Mouse (Mus musculus): ENCODE measurements around the gene Defb7. TPM values are rescaled to one million over a fixed set of nuclear protein-coding genes. Genes with fewer than 3 reads are reported as not detected.

The Defb7 gene
- not detected for total RNA-seq (2021)
- long read RNA-seq, experiment 1, result 0 reads
- long read RNA-seq, experiment 2, result 0 reads

DNA sequence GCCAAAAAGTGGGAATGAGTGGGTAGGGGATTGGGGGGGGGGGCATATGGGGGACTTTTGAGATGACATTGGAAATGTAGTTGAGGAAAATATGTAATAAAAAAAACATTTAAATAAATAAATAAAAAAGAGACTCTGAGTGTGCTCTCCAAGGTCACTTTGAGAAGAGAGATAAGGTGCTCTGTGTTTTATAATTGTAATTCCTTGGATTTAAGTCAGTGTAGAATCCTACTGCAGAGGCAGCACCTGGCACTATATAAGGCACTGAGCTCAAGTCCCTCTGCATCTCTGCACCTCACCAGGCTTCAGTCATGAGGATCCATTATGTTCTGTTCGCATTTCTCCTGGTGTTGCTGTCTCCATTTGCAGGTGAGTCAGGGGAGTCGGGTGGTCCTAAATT lies at the start of gene Defb7:
Gene Defb7, plus strand, starts transcription at position 301 of the 400 bp plus-strand sequence.
- DNase-seq (ENCODE audit: low spot score), result no peak

DNA sequence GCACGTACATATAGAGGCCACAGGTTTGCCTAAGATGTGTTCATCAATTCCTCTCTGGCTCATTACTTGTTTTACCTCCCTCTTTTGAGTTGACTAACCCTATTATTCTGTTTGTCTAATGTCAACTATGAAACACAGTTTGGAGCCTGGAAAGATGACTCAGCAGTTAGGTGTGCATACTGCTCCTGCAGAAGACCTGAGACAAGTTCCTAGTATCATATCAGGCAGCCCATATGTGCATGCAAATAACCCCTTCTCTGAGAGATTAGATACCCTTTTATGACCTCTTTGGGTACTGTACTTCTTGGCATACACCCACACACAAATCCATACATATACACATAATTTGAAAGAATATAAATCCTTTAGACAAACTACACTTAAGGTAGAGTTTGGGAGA lies 48.5 kb upstream of the Defb7 start:
- DNase-seq (ENCODE audit: low spot score), result no peak

DNA sequence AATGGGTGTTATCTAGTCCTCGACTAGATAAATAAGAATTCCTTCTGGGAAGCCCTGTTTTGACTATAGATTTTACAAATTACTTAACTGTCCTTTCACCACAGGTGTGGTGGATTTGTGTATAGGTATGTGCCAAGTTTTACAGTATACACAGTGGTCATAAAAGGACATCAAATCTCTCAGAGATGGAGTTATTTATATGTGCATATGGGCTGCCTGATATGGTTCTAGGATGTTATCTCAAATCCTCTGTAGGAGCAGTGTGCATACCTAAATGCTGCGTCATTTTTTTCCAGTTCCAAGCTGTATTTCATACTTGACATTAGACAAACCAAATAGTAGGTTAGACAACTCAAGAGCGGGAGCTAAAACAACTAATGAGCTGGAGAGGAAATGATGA lies 33.5 kb upstream of the Defb7 start:
- no peak for DNase-seq (ENCODE audit: low spot score)

DNA sequence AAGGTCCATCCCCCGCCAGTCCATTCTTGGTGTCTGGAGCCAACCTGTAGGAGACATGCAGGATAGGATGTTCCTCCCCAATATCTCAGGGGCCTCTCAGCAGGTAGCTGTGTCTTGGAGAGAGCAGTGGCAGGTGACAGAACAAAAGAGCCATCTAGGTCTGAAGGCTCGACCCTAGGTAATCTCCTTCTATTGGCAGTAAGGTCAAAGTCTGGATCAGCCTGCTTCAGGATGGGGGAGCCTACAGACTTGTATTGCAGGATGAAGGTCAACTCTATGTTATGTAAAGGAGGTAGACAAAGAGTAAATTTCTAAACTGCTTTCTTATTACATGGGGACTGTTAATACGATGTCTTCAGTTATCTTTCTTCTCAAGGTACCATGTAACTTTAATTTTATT lies 25.9 kb upstream of the Defb7 start:
- no peak for DNase-seq (ENCODE audit: low spot score)

DNA sequence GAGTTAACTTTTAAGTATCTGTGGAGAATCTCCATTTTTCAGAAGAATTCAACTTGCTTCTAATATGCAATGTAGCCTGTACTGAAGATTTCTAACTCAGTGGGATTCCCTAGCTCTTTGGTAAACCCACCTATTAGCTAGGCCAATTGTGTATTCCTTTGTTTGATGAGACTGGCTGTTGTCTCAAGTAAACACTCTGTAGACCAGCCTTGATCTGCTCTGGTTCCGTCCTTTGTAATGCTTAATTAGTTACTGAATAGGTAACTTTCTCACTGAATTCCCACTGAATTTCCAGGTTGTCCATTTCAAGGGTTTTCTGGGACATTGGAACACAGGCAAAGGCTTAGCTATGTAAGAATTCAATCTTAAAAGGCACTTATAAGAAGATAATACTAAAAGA lies 5.6 kb downstream of the Defb7 start:
- no peak for DNase-seq (ENCODE audit: low spot score)

DNA sequence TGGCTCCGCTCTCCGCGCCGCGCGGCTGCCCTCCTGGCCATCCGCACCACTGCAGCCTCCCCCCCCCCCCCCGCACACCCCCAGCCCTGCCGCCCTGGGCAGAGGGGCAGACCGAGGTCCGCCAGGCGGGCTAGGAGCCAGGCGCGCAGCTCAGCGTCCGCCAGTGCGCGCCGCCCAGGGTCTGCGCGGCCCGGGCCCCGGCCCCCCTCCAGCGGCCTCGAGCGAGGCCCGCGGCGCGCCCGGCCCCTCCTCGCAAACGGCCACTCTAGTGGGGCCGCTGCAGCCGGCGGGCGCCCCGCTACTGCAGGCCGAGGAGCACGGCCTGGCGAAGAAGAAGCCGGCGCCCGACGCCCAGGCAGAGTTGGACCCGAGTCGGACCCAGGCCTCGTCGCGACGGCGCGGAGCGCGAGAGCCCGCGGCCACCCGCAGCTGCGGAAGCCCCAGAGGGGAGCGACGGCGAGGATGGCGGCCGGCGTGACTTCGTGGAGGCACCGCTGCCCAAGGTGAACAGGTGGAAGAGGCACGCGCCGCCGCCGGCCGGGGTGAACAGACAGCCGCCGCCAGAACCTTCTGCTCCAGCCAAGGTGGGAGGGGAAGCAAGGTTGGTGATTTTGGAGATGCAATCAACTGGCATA lies 40.4 kb downstream of the Defb7 start:
- no peak for DNase-seq (ENCODE audit: low spot score)

DNA sequence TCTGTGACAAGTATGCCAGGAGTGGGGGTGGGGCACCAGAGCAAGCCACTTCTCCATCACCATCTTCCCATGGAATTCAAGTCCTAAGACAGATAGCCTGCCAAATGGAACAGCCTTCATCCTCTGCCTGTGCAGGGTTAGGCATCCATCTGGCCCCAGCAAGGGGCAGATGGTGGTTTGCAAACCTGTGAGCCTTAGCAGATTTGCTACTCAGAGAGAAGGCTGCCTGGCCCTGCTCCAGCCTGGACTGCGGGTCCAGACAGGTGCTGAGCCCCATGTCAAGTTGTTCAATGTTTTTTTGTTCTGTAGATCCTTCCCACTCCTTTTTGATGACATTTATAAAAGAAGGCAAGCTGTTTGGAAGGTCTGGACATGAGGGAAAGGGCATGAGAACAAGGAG lies 45.5 kb downstream of the Defb7 start:
- no peak for DNase-seq (ENCODE audit: low spot score)

Small RNAs within 50 kb of the gene (microRNA-seq; reads per million reads assigned to microRNA genes)
- not detected for gene Gm27288
- not detected for gene Gm27852

Other genes with a start within 250 kb of the Defb7 start
- gene Defb5, start 247.5 kb upstream of the Defb7 start, total RNA-seq (2021), result not detected
- not detected for gene Defb3, start 201.7 kb upstream of the Defb7 start, total RNA-seq (2021)
- not detected for gene Defb8, start 47.5 kb upstream of the Defb7 start, total RNA-seq (2021)
- not detected for gene 4930467E23Rik, start 234.5 kb downstream of the Defb7 start, total RNA-seq (2021)

Measured in gastrocnemius, adult 18-20 months (tissue).